Mouse (Mus musculus) bone marrow macrophage, adult 2 months (primary cell): Measurements from ENCODE around the gene Arf3.

ENCODE experiments used
- CTCF ChIP-seq: IDR thresholded peaks from 2 replicates; pipeline ENCODE4 v1.5.1; 2012; ENCODE audit warnings: low read depth, mild to moderate bottlenecking, low read length, moderate library complexity
- POLR2A ChIP-seq: IDR thresholded peaks from 2 replicates; pipeline ENCODE4 v1.6.1; 2012; ENCODE audit warnings: mild to moderate bottlenecking, low read depth, low read length, borderline replicate concordance

GRCm38 (mm10) chr15:98729791-98730545 lies 33.0 kb downstream of the Arf3 start:
- TF ChIP-seq CTCF: no peak
- TF ChIP-seq POLR2A: no peak
